Mouse (Mus musculus): ENCODE results near the gene Bcl2l2.

The Bcl2l2 gene

DNA sequence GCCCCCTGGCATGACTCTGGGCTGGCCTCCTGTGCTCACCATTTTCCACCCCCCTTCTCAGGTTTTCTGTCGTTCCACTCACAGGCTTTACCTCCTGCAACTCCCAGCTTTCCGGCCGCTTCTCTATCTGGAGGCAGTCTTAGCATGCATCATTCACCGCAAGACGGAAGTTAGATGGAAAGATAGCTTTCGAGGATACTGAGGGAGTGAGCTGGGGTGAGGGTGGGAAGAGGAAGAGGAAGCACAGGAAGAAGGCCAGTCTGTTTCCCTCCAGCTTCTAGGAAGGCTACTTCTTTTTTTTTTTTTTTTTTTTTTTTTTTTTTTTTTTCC is 53.6 kb downstream of the Bcl2l2 start:
- no peak for DNase-seq (ENCODE audit: low spot score)

- DNase-seq (ENCODE audit: low spot score) = no peak
Observed at GRCm38 (mm10) chr14:54937361-54938182, 54.4 kb downstream of the Bcl2l2 start.

Measured in embryo, embryonic 10.5 days (tissue).